Comparison of ENCODE assay signal across 9 mouse cellular contexts in genomic region chr17:26582297-26582696, GRCm38 (mm10). TPM values are rescaled to one million over a fixed set of nuclear protein-coding genes. Genes with fewer than 3 reads are reported as not detected.
DNase-seq lines count a peak whose midpoint lies in the region; ATAC-seq and TF ChIP-seq lines count a peak whose summit lies in the region.
"Had no signal": no experiment of that assay in that cellular context is flagged by ENCODE, and none has a peak within 500 bp of the region (broad histone marks: within the 10 kb centered on the region; RNA-seq: fewer than 3 reads in every experiment).

No protein-coding gene starts in this region.

- no peaks in the 10 kb centered on the region for H3K27me3 ChIP-seq in hindbrain, postnatal 0 days (ENCODE audit: insufficient read depth, low read length)
- H3K27me3 ChIP-seq in hindbrain, embryonic 11.5 days (ENCODE audit: control insufficient read depth, insufficient read depth, low read length): no peaks in the 10 kb centered on the region
- no peaks in the 10 kb centered on the region for H3K27me3 ChIP-seq in heart, embryonic 12.5 days (replicated peaks)
- H3K27me3 ChIP-seq in lung, embryonic 14.5 days (ENCODE audit: insufficient read depth, low read length): no peaks in the 10 kb centered on the region
- H3K27me3 ChIP-seq in forebrain, embryonic 13.5 days: no peaks in the 10 kb centered on the region
- H3K27me3 ChIP-seq: embryonic facial prominence, embryonic 12.5 days had no signal

- no peaks in the 10 kb centered on the region for H3K9me3 ChIP-seq in hindbrain, postnatal 0 days (ENCODE audit: low read length)
- H3K9me3 ChIP-seq in hindbrain, embryonic 11.5 days (ENCODE audit: control insufficient read depth, low read length): no peaks in the 10 kb centered on the region
- no peaks in the 10 kb centered on the region for H3K9me3 ChIP-seq in heart, embryonic 12.5 days (replicated peaks)
- no peaks in the 10 kb centered on the region for H3K9me3 ChIP-seq in lung, embryonic 14.5 days (ENCODE audit: low read depth, low read length)
- no peaks in the 10 kb centered on the region for H3K9me3 ChIP-seq in forebrain, embryonic 13.5 days (replicated peaks)
- H3K9me3 ChIP-seq: embryonic facial prominence, embryonic 12.5 days had no signal

- peak; percentile 71 for ATAC-seq in hindbrain, postnatal 0 days
- no peak for ATAC-seq in hindbrain, embryonic 11.5 days (ENCODE audit: low FRiP score)
- ATAC-seq in heart, embryonic 12.5 days (ENCODE audit: insufficient number of reproducible peaks, low FRiP score): no peak
- ATAC-seq in lung, embryonic 14.5 days (ENCODE audit: insufficient read depth): no peak
- no peak for ATAC-seq in forebrain, embryonic 13.5 days

- no peaks in the 10 kb centered on the region for H3K36me3 ChIP-seq in hindbrain, postnatal 0 days (ENCODE audit: insufficient read depth, low read length)
- no peaks in the 10 kb centered on the region; the same call in 1 of the 2 replicates for H3K36me3 ChIP-seq in hindbrain, embryonic 11.5 days (ENCODE audit: control insufficient read depth, insufficient read depth, low read length)
- H3K36me3 ChIP-seq in heart, embryonic 12.5 days: peaks cover 30% of the 10 kb centered on the region
- H3K36me3 ChIP-seq in lung, embryonic 14.5 days (ENCODE audit: insufficient read depth): peaks cover 27% of the 10 kb centered on the region; the same call in 1 of the 2 replicates
- H3K36me3 ChIP-seq in forebrain, embryonic 13.5 days (ENCODE audit: poor library complexity, severe bottlenecking): peaks cover 47% of the 10 kb centered on the region

- WGBS in hindbrain, postnatal 0 days: 50% methylated on average over 5 of the region's 5 CpGs
- 95% methylated on average over 5 of the region's 5 CpGs for WGBS in hindbrain, embryonic 11.5 days
- 84% methylated on average over 5 of the region's 5 CpGs for WGBS in heart, embryonic 12.5 days
- 76% methylated on average over 5 of the region's 5 CpGs for WGBS in lung, embryonic 14.5 days
- 88% methylated on average over 5 of the region's 5 CpGs for WGBS in forebrain, embryonic 13.5 days

- H3K9ac ChIP-seq in hindbrain, postnatal 0 days (replicated peaks; ENCODE audit: low read length): no peak overlapping the region
- no peak overlapping the region for H3K9ac ChIP-seq in hindbrain, embryonic 11.5 days (ENCODE audit: low read depth, low read length)
- H3K9ac ChIP-seq in heart, embryonic 12.5 days: 0 out of 2 replicates have a peak overlapping the region, but pooled peaks have one; percentile 25
- no peak overlapping the region for H3K9ac ChIP-seq in lung, embryonic 14.5 days
- no peak overlapping the region for H3K9ac ChIP-seq in forebrain, embryonic 13.5 days
- H3K9ac ChIP-seq: embryonic facial prominence, embryonic 12.5 days had no signal

- no peak for TF ChIP-seq CTCF in hindbrain, postnatal 0 days (IDR thresholded peaks at IDR 0.05; ENCODE audit: low read depth)
- no peak for TF ChIP-seq CTCF in lung, embryonic 14.5 days (IDR thresholded peaks at IDR 0.05; ENCODE audit: low read depth)

- peak; percentile 57 for DNase-seq in hindbrain, postnatal 0 days (ENCODE audit: low spot score)
- no peak for DNase-seq in hindbrain, embryonic 11.5 days (ENCODE audit: low spot score)
- DNase-seq in adrenal gland, adult (ENCODE audit: inconsistent age in 2 of 2, low spot score in 1 of 2): peak; percentile 92 to 96
- DNase-seq in lung, embryonic 14.5 days: peak; percentile 17
- no peak for DNase-seq in urinary bladder, postnatal 25 days (ENCODE audit: low spot score)
- no peak for DNase-seq in left cerebral cortex, adult 8-10 months (ENCODE audit: low spot score in 2 of 2)

- peak overlapping the region; percentile 56; the same call in 1 of the 2 replicates for H3K27ac ChIP-seq in hindbrain, postnatal 0 days
- H3K27ac ChIP-seq in hindbrain, embryonic 11.5 days (ENCODE audit: low read depth, low read length): no peak overlapping the region
- peak overlapping the region; percentile 95; the same call in 1 of the 2 replicates for H3K27ac ChIP-seq in heart, embryonic 12.5 days (ENCODE audit: poor library complexity, severe bottlenecking)
- 0 out of 2 replicates have a peak overlapping the region, but pooled peaks have one; percentile 26 for H3K27ac ChIP-seq in lung, embryonic 14.5 days (ENCODE audit: low read depth)
- no peak overlapping the region for H3K27ac ChIP-seq in forebrain, embryonic 13.5 days
- H3K27ac ChIP-seq: embryonic facial prominence, embryonic 12.5 days had no signal

- H3K4me2 ChIP-seq in hindbrain, postnatal 0 days (ENCODE audit: low read depth, low read length): no peak overlapping the region
- H3K4me2 ChIP-seq in hindbrain, embryonic 11.5 days (replicated peaks; ENCODE audit: low read depth, low read length): no peak overlapping the region
- no peak overlapping the region for H3K4me2 ChIP-seq in heart, embryonic 12.5 days
- no peak overlapping the region for H3K4me2 ChIP-seq in lung, embryonic 14.5 days
- H3K4me2 ChIP-seq in forebrain, embryonic 13.5 days: no peak overlapping the region
- H3K4me2 ChIP-seq: embryonic facial prominence, embryonic 12.5 days had no signal

- peaks cover 12% of the 10 kb centered on the region for H3K4me1 ChIP-seq in hindbrain, postnatal 0 days (ENCODE audit: insufficient read depth, low read length)
- no peaks in the 10 kb centered on the region; the same call in 1 of the 2 replicates for H3K4me1 ChIP-seq in hindbrain, embryonic 11.5 days (replicated peaks; ENCODE audit: control insufficient read depth, insufficient read depth, low read length)
- H3K4me1 ChIP-seq in heart, embryonic 12.5 days (replicated peaks): peaks cover 71% of the 10 kb centered on the region
- H3K4me1 ChIP-seq in lung, embryonic 14.5 days (ENCODE audit: insufficient read depth): peaks cover 20% of the 10 kb centered on the region
- H3K4me1 ChIP-seq in forebrain, embryonic 13.5 days: peaks cover 8% of the 10 kb centered on the region; the same call in 1 of the 2 replicates

- no peak overlapping the region for H3K4me3 ChIP-seq in hindbrain, postnatal 0 days (ENCODE audit: low read length)
- H3K4me3 ChIP-seq in hindbrain, embryonic 11.5 days (ENCODE audit: low read depth, low read length): no peak overlapping the region
- H3K4me3 ChIP-seq in heart, embryonic 12.5 days: no peak overlapping the region
- H3K4me3 ChIP-seq in lung, embryonic 14.5 days (ENCODE audit: low read depth, low read length): no peak overlapping the region
- H3K4me3 ChIP-seq in forebrain, embryonic 13.5 days: no peak overlapping the region
- H3K4me3 ChIP-seq: embryonic facial prominence, embryonic 12.5 days had no signal

RNA-seq across cellular contexts. Expression of gene Dusp1, which starts 20.4 kb away (rescaled TPM):
- total RNA-seq in hindbrain, postnatal 0 days (2014; rRNA removed): 50.5 and 51.4 TPM in 2 replicates
- 25.3 and 27.0 TPM in 2 replicates for polyA plus RNA-seq in hindbrain, postnatal 0 days (2015; fragmentation: Nextera tagmentation; extraction: Ambion mirVana)
- polyA plus RNA-seq in hindbrain, embryonic 11.5 days (2014; fragmentation: Nextera tagmentation; extraction: Ambion mirVana): 34.9 and 39.0 TPM in 2 replicates
- polyA plus RNA-seq in heart, embryonic 12.5 days (2016; fragmentation: Nextera tagmentation; extraction: Ambion mirVana): 36.2 and 38.7 TPM in 2 replicates
- polyA plus RNA-seq in lung, embryonic 14.5 days (2014; fragmentation: Nextera tagmentation; extraction: Ambion mirVana): 19.7 and 24.5 TPM in 2 replicates
- polyA plus RNA-seq in forebrain, embryonic 13.5 days (2015; fragmentation: Nextera tagmentation; extraction: Ambion mirVana): 39.4 and 40.2 TPM in 2 replicates
- total RNA-seq in left cerebral cortex, adult 8-10 months (2022): 10 to 100 TPM; 21.6 to 50.5 (median 28.7) TPM

RNA-seq across cellular contexts. Expression of gene Ergic1, which starts 21.0 kb away (rescaled TPM):
- total RNA-seq in hindbrain, postnatal 0 days (2014; rRNA removed): 235 and 250 TPM in 2 replicates
- polyA plus RNA-seq in hindbrain, postnatal 0 days (2015; fragmentation: Nextera tagmentation; extraction: Ambion mirVana): 81.2 and 93.5 TPM in 2 replicates
- polyA plus RNA-seq in hindbrain, embryonic 11.5 days (2014; fragmentation: Nextera tagmentation; extraction: Ambion mirVana): 112 and 119 TPM in 2 replicates
- polyA plus RNA-seq in heart, embryonic 12.5 days (2016; fragmentation: Nextera tagmentation; extraction: Ambion mirVana): 115 and 121 TPM in 2 replicates
- 125 and 127 TPM in 2 replicates for polyA plus RNA-seq in lung, embryonic 14.5 days (2014; fragmentation: Nextera tagmentation; extraction: Ambion mirVana)
- 95.9 and 109 TPM in 2 replicates for polyA plus RNA-seq in forebrain, embryonic 13.5 days (2015; fragmentation: Nextera tagmentation; extraction: Ambion mirVana)
- 100 to 1,000 TPM; 131 to 191 (median 161) TPM for total RNA-seq in left cerebral cortex, adult 8-10 months (2022)

Comparison
In these comparisons a context has a peak if more than half of its experiments do, and no peak if none do; other contexts are left out.
1. DNase-seq: peak in hindbrain, postnatal 0 days (single experiment), adrenal gland, adult (2 of 2) and lung, embryonic 14.5 days (single experiment); none in hindbrain, embryonic 11.5 days (single experiment), urinary bladder, postnatal 25 days (single experiment) and left cerebral cortex, adult 8-10 months (0 of 2).
2. H3K27ac ChIP-seq: peak in hindbrain, postnatal 0 days (single experiment), heart, embryonic 12.5 days (single experiment) and lung, embryonic 14.5 days (single experiment); none in hindbrain, embryonic 11.5 days (single experiment) and forebrain, embryonic 13.5 days (single experiment).